ENCODE assay signal across 38 mouse cellular contexts in the genomic region with DNA sequence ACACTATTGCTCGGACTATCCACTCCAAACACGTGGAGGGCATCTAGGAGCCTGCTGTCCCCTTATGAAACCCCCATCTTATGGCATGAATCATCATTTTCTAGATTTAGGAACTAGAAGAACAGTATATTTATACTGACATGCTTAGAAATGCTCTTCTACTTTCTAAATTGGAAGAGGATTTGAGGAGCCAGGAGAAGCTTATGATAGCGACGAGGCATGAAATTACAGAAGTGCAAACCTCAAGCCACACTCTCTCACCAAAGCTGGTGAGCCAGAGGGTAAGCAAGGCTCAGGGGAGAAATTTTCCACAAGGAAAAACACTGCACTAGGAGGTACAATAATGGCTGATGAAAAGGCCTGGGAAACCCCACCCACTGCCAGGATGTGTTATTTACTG. TPM values are rescaled to one million over a fixed set of nuclear protein-coding genes. Genes with fewer than 3 reads are reported as not detected.
"Had no signal": no experiment of that assay in that cellular context is flagged by ENCODE, and none has a peak within 500 bp of the region (broad histone marks: within the 10 kb centered on the region; RNA-seq: fewer than 3 reads in every experiment).

No protein-coding gene starts in this region.

- DNase-seq: heart, postnatal 10 days; heart, postnatal 14 days; heart, postnatal 36 days; heart, postnatal 4 days; kidney, adult 11 months; kidney, adult 18-20 months; kidney, adult 2 months; kidney, adult 8-10 months; kidney, adult 9 months; kidney, postnatal 10 days; kidney, postnatal 14 days; kidney, postnatal 25 days; kidney, postnatal 36 days; kidney, postnatal 4 days; layer of hippocampus, adult 9-11 months; layer of hippocampus, postnatal 36 days had no signal

- H3K4me3 ChIP-seq: heart, embryonic 12.5 days; heart, embryonic 13.5 days; heart, embryonic 15.5 days; hindbrain, embryonic 10.5 days; hindbrain, embryonic 12.5 days; hindbrain, embryonic 13.5 days; hindbrain, embryonic 15.5 days; intestine, embryonic 15.5 days; kidney, embryonic 15.5 days; layer of hippocampus, adult 2 months; left cerebral cortex, adult 2 months had no signal

- ATAC-seq: hindbrain, embryonic 16.5 days; hindbrain, postnatal 0 days; inflammation-experienced regulatory T-cells, adult 6 months; intestine, embryonic 15.5 days; intestine, embryonic 16.5 days; intestine, postnatal 0 days had no signal

- H3K27ac ChIP-seq: heart, embryonic 13.5 days; heart, embryonic 15.5 days; hindbrain, embryonic 10.5 days; hindbrain, embryonic 12.5 days; hindbrain, embryonic 13.5 days; hindbrain, embryonic 14.5 days; hindbrain, embryonic 15.5 days; hindbrain, postnatal 0 days; intestine, embryonic 15.5 days; kidney, embryonic 15.5 days; kidney, postnatal 0 days; layer of hippocampus, adult 2 months; left cerebral cortex, adult 2 months had no signal

RNA-seq across cellular contexts. Expression of gene Mylk4, which starts 6.0 kb away (rescaled TPM):
- total RNA-seq: hematopoietic stem cell, adult 5-6 weeks; hindbrain, postnatal 0 days; left cerebral cortex, adult 18-20 months had no signal

RNA-seq across cellular contexts. Expression of gene D930007J09Rik, which starts 12.9 kb away (rescaled TPM):
- total RNA-seq: heart, postnatal 25 days; heart, postnatal 36 days; heart, postnatal 4 days; hematopoietic stem cell, adult 5-6 weeks; hindbrain, postnatal 0 days; layer of hippocampus, adult 2 months; left cerebral cortex, adult 2 months; left cerebral cortex, adult 8-10 months had no signal
